Mouse (Mus musculus) spleen, postnatal 36 days (tissue): ENCODE results near the gene Actl6b.

Source experiments
- DNase-seq, 2 experiments: peaks; one replicate each; pipeline ENCODE4 v3.0.0; 2022; ENCODE audit warnings: low spot score in 2 of 2, mixed read lengths in 1 of 2

Actl6b gene

DNA sequence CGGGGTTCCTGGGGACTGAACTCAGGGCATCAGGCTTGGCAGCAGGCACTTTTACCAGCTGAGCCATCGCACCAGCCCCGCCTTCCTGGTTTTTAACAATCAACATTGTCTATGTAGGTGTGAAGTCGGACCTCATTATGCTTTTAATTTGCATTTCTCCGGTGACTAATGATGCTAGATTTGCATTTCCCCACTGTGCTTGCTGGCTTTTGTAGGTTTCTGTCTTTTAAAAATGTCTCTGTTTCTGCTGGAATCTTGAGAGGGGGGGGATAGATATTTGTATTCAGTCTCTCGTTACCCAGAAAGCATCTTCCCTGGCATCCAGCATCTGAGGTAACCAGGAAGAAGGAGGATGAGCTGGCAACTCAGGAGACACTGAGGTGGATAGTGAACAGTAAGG is 8.2 kb downstream of the Actl6b start:
- no peak for DNase-seq

DNA sequence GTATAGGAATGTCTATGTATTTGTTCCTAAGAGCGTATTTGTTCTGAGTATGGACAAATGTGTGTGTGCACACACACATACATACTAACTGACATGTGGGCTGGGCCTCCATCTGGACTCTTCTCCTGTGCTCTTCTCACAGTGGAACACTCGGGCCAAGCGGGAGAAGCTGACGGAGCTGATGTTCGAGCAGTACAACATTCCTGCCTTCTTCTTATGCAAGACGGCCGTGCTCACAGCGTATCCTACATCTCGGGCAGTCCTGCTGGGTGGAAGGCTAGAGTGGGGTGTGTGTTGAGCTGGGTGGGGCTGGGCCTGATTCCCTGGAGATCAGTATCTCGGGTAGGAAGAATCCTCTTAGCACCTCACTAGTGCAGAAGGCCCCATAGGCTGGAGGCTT is 9.6 kb downstream of the Actl6b start:
- DNase-seq, result no peak

DNA sequence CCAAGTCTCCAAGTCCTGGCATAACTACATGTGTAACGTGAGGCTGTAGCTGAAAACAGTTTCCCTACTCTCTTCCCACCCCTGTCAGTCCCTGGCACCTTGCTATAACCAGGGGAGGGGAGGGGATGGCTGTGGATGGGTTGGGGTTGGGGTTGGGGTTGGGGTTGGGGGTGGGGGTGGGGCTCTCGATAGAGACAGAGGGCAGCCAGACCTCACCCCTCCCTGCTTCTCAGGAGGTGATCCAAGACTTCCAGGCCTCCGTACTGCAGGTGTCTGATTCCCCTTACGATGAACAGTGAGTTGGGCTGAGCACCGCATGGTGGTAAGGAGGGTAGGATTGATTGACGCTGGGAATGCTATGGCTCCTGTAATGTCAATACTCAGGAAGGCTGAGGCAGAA is 12.4 kb downstream of the Actl6b start:
- no peak for DNase-seq

DNA sequence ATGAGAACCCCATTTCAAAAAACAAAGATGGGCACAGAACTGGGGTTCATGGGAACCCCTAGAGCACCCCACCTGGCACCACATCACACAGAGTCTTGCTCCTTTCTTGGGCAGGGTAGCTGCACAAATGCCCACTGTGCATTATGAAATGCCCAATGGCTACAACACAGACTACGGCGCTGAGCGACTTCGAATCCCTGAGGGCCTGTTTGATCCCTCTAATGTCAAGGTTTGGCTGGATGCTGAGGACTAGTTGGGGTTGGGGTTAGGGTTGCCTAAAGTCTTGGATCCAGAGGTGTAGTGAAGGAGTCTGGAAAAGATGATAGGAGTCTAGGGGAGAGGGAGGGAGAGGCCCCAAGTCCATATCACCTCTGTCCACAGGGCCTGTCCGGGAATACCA is 13.1 kb downstream of the Actl6b start:
- DNase-seq, result no peak

DNA sequence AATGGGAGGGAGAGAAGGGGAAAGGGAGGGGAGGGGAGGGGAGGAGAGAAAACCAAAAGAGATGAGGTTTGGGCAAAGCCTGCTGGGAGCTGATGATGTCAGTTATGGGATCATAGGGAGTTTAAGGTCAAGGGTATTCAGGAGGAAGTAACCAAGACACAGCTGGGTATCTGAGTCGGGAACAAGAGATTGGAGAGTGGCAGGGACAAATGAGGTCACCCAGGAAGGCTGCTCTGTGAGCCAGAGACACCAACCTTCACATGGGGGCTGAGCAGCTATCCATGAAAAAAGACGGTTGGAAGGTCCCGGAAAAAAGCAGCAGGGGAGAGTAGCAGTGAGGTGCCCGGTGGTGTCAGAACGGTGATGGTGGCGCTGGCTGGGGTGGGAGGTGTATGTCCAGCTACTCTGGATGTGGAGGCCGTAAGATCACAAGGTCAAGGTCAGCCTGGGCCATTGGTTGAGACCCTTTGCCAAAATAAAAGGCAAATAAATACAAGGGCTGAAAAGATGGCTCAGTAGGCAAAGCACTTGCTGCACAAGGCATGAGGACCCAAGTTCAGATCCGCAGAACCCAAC is 15.0 kb downstream of the Actl6b start:
- no peak for DNase-seq

DNA sequence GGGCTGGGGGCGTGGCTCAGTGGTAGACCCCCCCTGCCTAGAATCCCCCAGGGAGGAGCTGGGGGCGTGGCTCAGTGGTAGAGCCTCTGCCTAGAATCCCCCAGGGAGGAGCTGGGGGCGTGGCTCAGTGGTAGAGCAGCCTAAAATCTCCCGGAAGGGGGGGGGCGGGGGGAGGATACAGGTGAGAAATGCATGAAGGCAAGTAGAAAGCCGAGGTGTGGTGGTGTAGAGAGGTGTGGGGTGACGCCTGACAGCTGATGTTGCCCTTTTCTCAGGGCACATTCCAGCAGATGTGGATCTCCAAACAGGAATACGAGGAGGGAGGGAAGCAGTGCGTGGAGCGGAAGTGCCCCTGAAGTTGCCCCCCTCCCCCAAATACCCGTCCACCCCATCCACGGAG is 15.7 kb downstream of the Actl6b start:
- DNase-seq, result peak in 1 of 2 experiments; percentile 16

DNA sequence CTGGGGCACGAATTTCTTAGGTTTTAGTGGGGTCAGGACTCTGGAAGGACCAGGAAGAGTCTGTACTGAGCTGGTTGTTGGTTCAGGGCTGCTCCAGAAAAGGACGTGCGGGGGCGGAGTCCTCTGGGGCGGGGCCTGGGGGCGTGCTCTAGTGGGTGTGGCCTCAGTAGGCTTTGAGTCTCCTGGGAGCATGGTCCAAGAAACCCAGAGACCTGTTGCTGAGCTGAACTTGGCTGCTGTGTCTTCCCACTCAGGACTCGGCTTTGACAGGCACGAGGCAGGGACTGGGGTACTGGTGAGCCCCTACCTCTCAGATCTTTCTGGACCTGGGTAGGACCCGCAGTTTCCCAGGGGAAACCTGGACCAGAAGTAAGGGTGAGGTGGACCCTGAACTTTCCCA is 16.3 kb downstream of the Actl6b start, which contains the start of gene Tfr2:
Gene Tfr2 (plus strand): TSS at position 176 of the 400 bp plus-strand sequence.
- peak; percentile 73 to 79 for DNase-seq

DNA sequence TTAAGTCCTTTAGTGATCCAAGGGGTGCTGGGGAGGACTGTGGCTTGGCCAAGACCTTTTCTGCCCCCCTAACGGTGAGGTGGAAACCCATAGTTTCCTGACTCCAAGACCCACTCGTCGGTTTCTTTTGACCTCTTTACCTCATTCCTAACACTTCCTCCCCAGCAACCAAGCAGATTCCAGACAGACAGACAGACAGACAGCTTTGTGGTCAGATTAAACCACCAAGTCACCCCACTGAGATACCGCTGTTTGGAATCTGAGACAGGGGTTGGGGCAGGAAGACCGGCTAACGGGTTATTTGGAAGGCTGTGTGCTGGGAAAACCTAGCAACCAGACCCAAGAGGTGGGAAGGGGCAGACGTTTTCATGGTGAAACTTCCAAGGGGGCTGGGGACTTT is 16.9 kb downstream of the Actl6b start:
- no peak for DNase-seq

DNA sequence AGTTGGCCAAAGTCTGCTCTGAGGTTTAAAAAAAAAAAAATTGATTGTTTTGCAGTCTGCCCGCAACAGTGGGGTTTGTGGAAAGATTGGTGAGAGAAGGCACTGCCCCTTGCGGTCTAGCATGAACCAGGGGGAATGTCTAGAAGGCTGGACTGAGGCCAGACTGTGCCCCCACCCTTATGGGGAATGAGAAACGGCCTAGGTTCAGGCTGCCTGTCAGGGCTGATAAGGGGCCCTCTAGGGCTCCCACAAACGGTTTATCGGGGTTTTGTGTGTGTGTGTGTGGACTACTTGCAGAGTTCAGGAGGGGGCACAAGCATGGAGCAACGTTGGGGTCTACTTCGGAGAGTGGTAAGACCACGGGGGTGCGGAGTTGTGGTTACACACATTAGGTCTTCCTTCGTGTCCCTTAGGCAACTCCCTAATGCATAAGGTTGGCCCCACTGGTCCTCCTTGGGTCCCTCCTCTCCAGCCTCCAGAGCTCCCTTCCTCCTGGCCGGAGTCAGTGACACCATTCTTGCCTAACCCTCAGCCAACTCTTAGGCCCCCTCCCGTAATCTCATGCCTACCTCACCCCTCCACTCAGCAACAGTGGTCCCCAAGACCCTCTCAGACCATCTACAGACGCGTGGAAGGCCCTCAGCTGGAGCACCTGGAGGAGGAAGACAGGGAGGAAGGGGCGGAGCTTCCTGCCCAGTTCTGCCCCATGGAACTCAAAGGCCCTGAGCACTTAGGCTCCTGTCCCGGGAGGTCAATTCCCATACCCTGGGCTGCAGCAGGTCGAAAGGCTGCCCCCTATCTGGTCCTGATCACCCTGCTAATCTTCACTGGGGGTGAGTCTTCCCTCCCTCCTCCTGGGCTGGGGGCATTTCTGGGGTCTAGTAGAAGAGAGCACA is 17.6 kb downstream of the Actl6b start:
- peak; percentile 52 to 70 for DNase-seq

DNA sequence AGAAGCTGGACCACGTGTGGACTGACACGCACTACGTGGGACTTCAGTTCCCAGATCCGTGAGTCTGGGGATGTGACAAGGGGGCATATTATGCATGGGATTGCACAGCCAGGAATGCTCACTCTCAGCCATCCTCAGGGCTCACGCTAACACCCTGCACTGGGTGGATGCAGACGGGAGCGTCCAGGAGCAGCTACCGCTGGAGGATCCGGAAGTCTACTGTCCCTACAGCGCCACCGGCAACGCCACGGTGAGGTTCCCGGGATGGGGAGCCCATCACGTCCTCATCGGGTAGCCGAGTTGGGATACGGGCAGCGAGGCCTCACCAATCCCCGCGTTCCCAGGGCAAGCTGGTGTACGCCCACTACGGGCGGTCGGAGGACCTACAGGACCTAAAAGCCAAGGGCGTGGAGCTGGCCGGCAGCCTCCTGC is 21.2 kb downstream of the Actl6b start:
- no peak for DNase-seq

DNA sequence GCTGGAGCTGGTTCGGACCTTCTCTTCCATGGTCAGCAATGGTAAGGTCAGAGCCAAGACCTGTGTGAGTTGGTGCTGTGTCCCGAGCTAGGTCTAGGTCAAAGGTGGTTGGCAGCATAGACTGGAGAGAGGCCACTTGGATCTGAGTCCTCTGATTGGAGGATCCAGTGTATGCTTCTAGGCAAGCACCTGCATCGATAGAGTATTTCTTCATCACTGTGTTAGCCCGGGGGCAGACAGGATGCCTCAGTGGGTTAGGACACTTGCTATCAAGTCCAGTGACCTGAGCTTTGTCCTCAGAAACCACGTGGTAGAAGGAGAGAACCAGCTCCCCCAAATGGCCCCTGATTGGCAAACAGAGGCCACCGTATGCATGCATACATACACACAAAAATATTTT is 26.9 kb downstream of the Actl6b start:
- DNase-seq, result no peak

DNA sequence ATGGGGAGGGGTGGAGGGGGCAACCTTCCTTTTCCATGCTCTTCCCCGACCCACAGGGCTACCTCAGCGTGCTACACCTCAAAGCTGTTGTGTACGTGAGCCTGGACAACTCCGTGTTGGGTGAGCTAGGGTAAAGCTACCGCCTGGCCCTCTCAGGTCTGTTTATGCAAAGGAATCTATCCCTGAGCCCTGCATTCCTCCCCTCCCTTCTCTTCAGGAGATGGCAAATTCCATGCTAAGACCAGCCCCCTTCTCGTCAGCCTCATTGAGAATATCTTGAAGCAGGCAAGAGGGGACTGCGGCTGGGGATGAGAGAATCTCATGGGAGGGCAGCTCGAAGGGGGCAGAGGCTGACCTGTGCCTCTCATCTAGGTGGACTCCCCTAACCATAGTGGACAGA is 29.4 kb downstream of the Actl6b start:
- no peak for DNase-seq

DNA sequence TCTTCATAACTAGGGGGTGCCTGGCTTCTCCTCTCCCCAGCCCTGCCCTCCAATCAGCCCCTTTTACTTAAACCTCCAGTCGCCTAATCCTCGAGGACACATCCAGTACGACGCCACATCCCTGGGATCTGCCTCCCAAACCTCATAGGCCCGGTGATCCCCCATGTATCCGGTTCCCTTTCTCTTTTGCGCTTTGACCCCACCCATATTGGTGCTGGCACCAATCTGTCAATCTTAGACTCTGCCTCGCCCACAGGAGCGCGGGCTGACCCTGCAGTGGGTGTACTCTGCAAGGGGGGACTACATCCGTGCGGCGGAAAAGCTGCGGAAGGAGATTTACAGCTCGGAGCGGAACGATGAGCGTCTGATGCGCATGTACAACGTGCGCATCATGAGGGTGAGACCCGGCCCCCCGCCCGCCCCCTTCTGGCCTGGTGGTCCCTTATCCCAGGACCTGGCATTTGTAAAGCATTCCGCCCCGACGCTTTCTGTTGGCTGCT is 30.4 kb downstream of the Actl6b start:
- DNase-seq, result no peak

DNA sequence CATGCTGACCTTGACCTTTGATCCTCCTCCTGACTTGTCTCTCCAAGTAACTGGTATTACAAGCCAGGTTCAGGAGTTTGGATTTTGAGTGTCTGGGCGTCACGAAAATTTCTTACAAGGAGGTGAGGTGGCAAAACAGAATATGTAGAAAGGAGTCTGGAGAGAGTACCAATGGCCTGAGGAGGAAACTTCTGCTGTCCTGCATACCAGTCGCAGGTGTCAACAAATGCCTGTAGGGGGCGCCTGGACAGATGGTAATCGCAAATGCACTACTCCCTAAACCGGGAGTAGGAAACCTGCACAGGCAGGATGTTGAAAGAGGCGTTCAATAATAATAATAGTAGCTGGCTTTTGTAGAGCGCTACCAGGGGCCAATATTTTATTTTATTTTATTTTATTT is 31.7 kb downstream of the Actl6b start:
- DNase-seq, result peak; percentile 65 to 75

DNA sequence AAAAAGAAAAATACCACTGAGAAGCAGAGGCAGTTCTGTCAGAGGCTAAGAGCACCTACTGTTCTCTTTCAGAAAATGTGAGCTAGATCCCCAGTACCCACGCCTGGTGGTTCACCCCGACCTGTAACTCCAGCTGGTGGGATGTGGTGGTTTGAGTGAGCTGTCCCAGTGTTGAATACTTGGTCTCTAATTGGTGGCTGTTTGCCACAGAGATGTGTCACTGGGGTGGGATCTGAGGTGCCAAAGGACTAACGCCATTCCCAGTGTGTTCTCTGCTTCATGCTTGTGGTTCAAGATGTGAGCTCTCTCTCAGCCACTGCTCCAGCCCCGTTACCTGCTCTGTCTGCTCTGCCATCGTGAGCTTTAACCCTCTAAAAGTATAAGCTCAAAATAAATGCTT is 37.2 kb downstream of the Actl6b start:
- no peak for DNase-seq

DNA sequence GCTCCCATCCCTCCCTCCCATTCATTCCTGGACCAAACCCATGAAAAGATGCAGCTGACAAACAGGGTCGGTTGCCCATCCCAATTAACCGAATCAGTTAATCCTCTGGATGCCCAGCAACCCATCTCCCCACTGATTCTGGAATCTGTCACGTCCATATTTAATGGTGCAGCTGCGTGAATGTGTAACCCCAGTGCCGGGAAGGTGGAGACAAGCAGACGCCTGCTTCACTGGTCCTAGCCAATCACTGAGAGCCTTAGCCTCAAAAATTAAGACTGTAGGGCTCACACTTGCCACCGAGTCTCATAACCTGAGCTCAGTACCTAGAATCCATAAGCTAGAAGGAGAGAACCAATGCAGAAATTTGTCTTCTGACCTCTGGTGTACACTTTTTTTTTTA is 42.6 kb downstream of the Actl6b start:
- DNase-seq, result no peak

DNA sequence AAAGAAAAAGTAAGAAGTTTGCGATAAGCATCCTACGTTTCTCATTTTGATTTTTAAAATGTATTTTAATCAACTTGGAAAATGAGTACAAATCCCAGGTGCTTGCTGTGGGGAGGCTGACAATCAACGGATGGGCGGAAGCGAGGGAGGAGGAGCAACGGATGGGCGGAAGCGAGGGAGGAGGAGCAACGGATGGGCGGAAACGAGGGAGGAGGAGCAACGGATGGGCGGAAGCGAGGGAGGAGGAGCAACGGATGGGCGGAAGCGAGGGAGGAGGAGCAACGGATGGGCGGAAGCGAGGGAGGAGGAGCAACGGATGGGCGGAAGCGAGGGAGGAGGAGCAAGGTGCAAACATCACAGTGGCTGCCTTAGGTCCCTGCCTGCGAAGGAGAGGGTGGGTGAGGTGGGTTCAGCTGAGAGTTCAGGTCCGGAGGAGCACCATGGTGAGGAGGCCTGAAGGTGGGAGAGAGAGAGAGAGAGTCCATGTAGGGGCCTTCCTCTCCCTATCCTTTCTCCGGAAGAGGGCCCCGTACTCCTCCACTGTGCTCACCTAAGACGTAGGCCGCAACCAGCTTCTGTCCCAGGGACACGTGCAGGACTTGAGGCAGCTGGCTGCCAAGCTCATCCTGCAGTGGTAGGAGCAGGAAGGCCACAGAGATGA is 43.4 kb downstream of the Actl6b start:
- peak; percentile 53 to 61 for DNase-seq

DNA sequence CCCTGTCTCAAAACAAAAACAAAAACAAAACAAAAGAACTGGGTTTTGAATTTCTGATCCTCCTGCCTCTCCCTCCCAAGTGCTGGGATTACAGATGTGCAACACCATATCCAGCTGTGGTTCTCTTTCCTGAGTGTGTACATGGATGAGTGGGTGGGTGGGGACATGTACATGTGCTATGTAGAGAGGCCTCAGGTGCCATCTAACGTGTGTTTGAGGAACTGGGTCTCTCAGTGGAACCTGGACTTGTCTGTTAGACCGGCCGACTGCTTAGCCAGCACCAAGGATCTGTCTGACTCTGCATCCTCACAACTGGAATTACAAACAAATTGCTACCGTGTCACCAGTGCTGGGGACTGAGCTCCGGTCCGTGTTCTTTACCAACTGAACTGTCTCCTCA is 44.3 kb downstream of the Actl6b start:
- DNase-seq, result no peak

DNA sequence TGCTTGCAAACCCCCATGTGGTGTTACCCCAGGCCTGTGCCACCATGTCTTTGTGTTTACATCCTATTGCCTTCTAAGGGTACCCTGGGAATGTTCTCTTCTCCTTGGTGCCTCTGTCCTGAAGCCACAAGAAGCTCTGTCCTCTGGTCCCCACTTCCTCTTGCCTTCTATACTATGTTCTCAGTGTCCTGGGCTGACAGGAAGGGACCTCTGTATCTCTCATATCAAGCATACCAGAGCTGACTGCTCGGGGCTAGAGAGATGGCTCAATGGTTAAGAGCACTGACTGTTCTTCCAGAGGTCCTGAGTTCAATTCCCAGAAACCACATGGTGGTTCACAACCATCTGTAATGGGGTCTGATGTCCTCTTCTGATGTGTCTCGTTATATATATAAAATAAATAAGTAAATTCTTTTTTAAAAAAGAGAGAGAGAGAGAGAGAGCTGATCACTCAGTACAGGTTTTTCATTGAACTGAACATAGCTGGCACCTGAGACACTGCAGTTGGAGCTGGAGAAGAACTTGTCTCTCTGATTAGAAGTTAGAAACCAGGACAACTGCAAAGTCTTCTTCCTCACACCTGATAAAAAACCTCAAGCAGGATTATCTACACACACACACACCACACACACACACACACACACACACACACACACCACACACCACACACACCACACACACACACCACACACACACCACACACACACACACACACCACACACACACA is 44.9 kb downstream of the Actl6b start:
- DNase-seq, result no peak

DNA sequence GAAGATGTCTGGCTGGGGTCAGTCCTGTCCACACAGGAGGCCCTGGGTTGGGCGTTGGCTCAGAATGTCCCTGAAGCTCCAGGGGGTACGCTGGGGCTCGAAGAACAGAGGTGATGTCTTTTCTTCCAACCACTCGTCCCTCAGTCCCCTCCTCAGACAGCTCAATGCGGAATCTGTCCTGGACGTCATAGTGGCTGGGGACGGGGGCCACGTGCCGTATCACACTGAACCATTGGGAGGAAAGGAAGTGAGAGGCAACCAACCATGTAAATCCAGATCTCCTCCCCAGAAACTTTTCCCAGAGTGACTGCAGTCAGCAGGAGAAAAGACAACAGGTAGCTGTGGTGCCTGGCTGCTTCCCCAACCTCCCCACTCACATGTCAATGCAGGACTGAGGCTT is 46.3 kb downstream of the Actl6b start:
- DNase-seq, result no peak

DNA sequence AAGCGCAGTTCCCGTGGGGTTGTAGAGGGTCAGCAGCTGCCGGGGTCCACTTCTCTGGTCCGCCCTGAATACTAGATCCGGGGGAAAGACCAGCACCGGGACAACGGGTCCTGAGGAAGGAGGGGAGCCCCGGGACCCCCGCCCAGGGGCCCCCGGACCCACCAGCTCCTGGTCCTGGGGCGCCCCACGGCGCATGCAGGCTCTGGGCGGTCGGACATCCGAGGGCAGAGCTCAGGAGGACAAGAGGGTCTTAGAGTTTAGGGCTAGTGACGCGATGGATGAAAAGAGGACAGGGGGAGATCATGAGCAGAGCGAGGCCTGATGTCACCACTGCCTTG is 46.9 kb downstream of the Actl6b start:
- no peak for DNase-seq
